Mouse (Mus musculus) gastrocnemius, adult 8-10 months (tissue): ENCODE data around the gene Nr1d1. TPM values are rescaled to one million over a fixed set of nuclear protein-coding genes. Genes with fewer than 3 reads are reported as not detected.

ENCODE experiments used
- DNase-seq, 2 experiments: peaks; one replicate each; pipeline ENCODE4 v3.0.0; 2022; ENCODE audit warnings: low spot score in 2 of 2
- total RNA-seq, 4 experiments: library from RNA; stranded (reverse); gene quantifications; 2 replicates each; pipeline ENCODE4 v1.2.4; 2022

Gene Nr1d1
- total RNA-seq: 100 to 1,000 TPM in 2 of 4 experiments, 10 to 100 TPM in 2; 83.4 to 175 (median 99.4) TPM

GRCm38 (mm10) chr11:98774582-98775347 lies at the start of gene Nr1d1:
Nr1d1 (minus strand) TSS chr11:98775333.
- no peak for DNase-seq

GRCm38 (mm10) chr11:98820968-98821367 lies 45.8 kb upstream of the Nr1d1 start:
- no peak for DNase-seq

GRCm38 (mm10) chr11:98816706-98817239 lies 41.6 kb upstream of the Nr1d1 start:
- DNase-seq: no peak

GRCm38 (mm10) chr11:98810686-98811085 lies 35.6 kb upstream of the Nr1d1 start:
- DNase-seq: no peak

- DNase-seq: peak; percentile 98
These were observed 34.5 kb upstream of the Nr1d1 start for GRCm38 (mm10) chr11:98809457-98810290.

GRCm38 (mm10) chr11:98808417-98808816 lies 33.3 kb upstream of the Nr1d1 start:
- DNase-seq: no peak

- DNase-seq: no peak
These were observed 29.5 kb upstream of the Nr1d1 start, which contains the start of gene Casc3 for GRCm38 (mm10) chr11:98804605-98805004. Casc3 (plus strand) TSS chr11:98804905.

- no peak for DNase-seq
These were observed 22.8 kb upstream of the Nr1d1 start for GRCm38 (mm10) chr11:98797909-98798308.

GRCm38 (mm10) chr11:98797306-98797705 lies 22.2 kb upstream of the Nr1d1 start:
- no peak for DNase-seq

GRCm38 (mm10) chr11:98796515-98797216 lies 21.5 kb upstream of the Nr1d1 start:
- peak in 1 of 2 experiments; percentile 22 for DNase-seq

- peak; percentile 41 to 47 for DNase-seq
These were observed 20.8 kb upstream of the Nr1d1 start for GRCm38 (mm10) chr11:98795714-98796514.

GRCm38 (mm10) chr11:98795015-98795713 lies 20.0 kb upstream of the Nr1d1 start, which contains the start of gene Msl1:
Msl1 (plus strand) TSS chr11:98795516.
- peak; percentile 81 to 82 for DNase-seq

- DNase-seq: peak; percentile 37 to 71
These were observed 19.4 kb upstream of the Nr1d1 start for GRCm38 (mm10) chr11:98794469-98795014.

- no peak for DNase-seq
These were observed 16.9 kb upstream of the Nr1d1 start for GRCm38 (mm10) chr11:98792081-98792480.

GRCm38 (mm10) chr11:98791448-98791847 lies 16.3 kb upstream of the Nr1d1 start:
- DNase-seq: no peak

- no peak for DNase-seq
These were observed 15.6 kb upstream of the Nr1d1 start for GRCm38 (mm10) chr11:98790631-98791205.

GRCm38 (mm10) chr11:98789824-98790223 lies 14.7 kb upstream of the Nr1d1 start:
- DNase-seq: no peak

- DNase-seq: no peak
These were observed 14.2 kb upstream of the Nr1d1 start for GRCm38 (mm10) chr11:98789219-98789807.
